Mouse (Mus musculus) lung, embryonic 14.5 days (tissue): ENCODE measurements around the gene Mlph. TPM values are rescaled to one million over a fixed set of nuclear protein-coding genes. Genes with fewer than 3 reads are reported as not detected.

Experiments used
- ATAC-seq: fragments of 200-750 bp; cut with Nextera tagmentation; 2 replicates; pipeline ENCODE4 v1.8.0; 2017; ENCODE audit warnings: mild to moderate bottlenecking, moderate TSS enrichment, moderate library complexity; ENCODE audit not compliant: insufficient read depth
- DNase-seq: peaks from one replicate; pipeline ENCODE4 v3.0.0-alpha.2; 2015
- H3K27ac ChIP-seq: fragments of 300-500 bp; sonication (generic); 2 replicates; pipeline ENCODE4 v1.5.1; 2014; ENCODE audit warnings: low read depth, mild to moderate bottlenecking, moderate library complexity
- H3K27me3 ChIP-seq: fragments of 300-500 bp; sonication (generic); 2 replicates; pipeline ENCODE4 v1.6.1; 2014; ENCODE audit warnings: low read length, control low read depth; ENCODE audit not compliant: insufficient read depth
- H3K36me3 ChIP-seq: fragments of 300-500 bp; sonication (generic); 2 replicates; pipeline ENCODE4 v1.6.1; 2014; ENCODE audit warnings: control low read depth; ENCODE audit not compliant: insufficient read depth
- H3K4me1 ChIP-seq: fragments of 300-500 bp; sonication (generic); 2 replicates; pipeline ENCODE4 v1.6.1; 2014; ENCODE audit warnings: antibody characterized with exemption, control low read depth; ENCODE audit not compliant: insufficient read depth
- H3K4me2 ChIP-seq: fragments of 300-500 bp; sonication (generic); 2 replicates; pipeline ENCODE4 v1.6.1; 2014; ENCODE audit warnings: mild to moderate bottlenecking
- H3K4me3 ChIP-seq: fragments of 300-500 bp; sonication (generic); 2 replicates; pipeline ENCODE4 v1.5.1; 2014; ENCODE audit warnings: low read depth, low read length
- H3K9ac ChIP-seq: fragments of 300-500 bp; sonication (generic); 2 replicates; pipeline ENCODE4 v1.6.1; 2014
- H3K9me3 ChIP-seq: fragments of 300-500 bp; sonication (generic); 2 replicates; pipeline ENCODE4 v1.6.1; 2016; ENCODE audit warnings: low read depth, low read length, control low read depth
- CTCF ChIP-seq: IDR thresholded peaks from 2 replicates; pipeline ENCODE4 v1.5.1; 2016; ENCODE audit warnings: antibody characterized with exemption, low read depth
- WGBS: fragments of 180-500 bp; shearing (Covaris S2); extraction: QIAGEN DNeasy Blood & Tissue Kit; methylation state at CpG from one replicate; pipeline ENCODE4 v1.1.7; 2014; 5-methylcytosine and 5-hydroxymethylcytosine counted together
- polyA plus RNA-seq: library from polyadenylated mRNA; unstranded; fragments of >200 nt; fragmentation: Nextera tagmentation; extraction: Ambion mirVana; gene quantifications from 2 replicates; pipeline ENCODE4 v1.2.1, GENCODE M21; 2014

Gene Mlph
- polyA plus RNA-seq, 1 experiment from 2014 or later: 0.42 TPM

GRCm38 (mm10) chr1:90974906-90975649, 60.2 kb downstream of the Mlph start:
- Histone ChIP-seq H3K4me3 (no peak overlapping the region), H3K4me2 (no peak overlapping the region), H3K9ac (no peak overlapping the region), H3K27me3 (no peaks in the 10 kb centered on the region), H3K27ac (no peak overlapping the region), H3K9me3 (no peaks in the 10 kb centered on the region), H3K36me3 (no peaks in the 10 kb centered on the region), H3K4me1 (0 out of 2 replicates have a peak, but pooled peaks cover 3% of the 10 kb centered on the region)
- peak; percentile 49 for DNase-seq
- ATAC-seq: no peak
- TF ChIP-seq CTCF: no peak
- 31% methylated on average over 12 of the region's 12 CpGs for WGBS

GRCm38 (mm10) chr1:90975960-90976359, 61.1 kb downstream of the Mlph start:
- no peak overlapping the region for H3K4me2 ChIP-seq
- H3K36me3 ChIP-seq: no peaks in the 10 kb centered on the region
- DNase-seq: no peak
- 90% methylated on average over 4 of the region's 4 CpGs for WGBS
- no peaks in the 10 kb centered on the region for H3K9me3 ChIP-seq
- no peaks in the 10 kb centered on the region for H3K27me3 ChIP-seq
- no peak overlapping the region for H3K9ac ChIP-seq
- 0 out of 2 replicates have a peak, but pooled peaks cover 3% of the 10 kb centered on the region for H3K4me1 ChIP-seq
- no peak overlapping the region for H3K27ac ChIP-seq
- ATAC-seq: no peak
- no peak for TF ChIP-seq CTCF
- no peak overlapping the region for H3K4me3 ChIP-seq

- WGBS: 46% methylated on average over 10 of the region's 10 CpGs
- TF ChIP-seq CTCF: no peak
- H3K9me3 ChIP-seq: no peaks in the 10 kb centered on the region
- no peak overlapping the region for H3K4me2 ChIP-seq
- no peak overlapping the region for H3K4me3 ChIP-seq
- H3K9ac ChIP-seq: no peak overlapping the region
- DNase-seq (peak; percentile 84), ATAC-seq (peak; percentile 76; the same call in 1 of the 2 replicates)
- no peaks in the 10 kb centered on the region for H3K36me3 ChIP-seq
- H3K27me3 ChIP-seq: no peaks in the 10 kb centered on the region
- no peaks in the 10 kb centered on the region for H3K4me1 ChIP-seq
- no peak overlapping the region for H3K27ac ChIP-seq
These were observed 65.9 kb downstream of the Mlph start for GRCm38 (mm10) chr1:90980638-90981330.

- no peaks in the 10 kb centered on the region for H3K27me3 ChIP-seq
- WGBS: 53% methylated on average over 3 of the region's 3 CpGs
- no peak for TF ChIP-seq CTCF
- no peak overlapping the region for H3K9ac ChIP-seq
- H3K27ac ChIP-seq: no peak overlapping the region
- no peaks in the 10 kb centered on the region for H3K9me3 ChIP-seq
- ATAC-seq (0 out of 2 replicates have a peak, but pooled peaks have one; percentile 4), DNase-seq (peak; percentile 41)
- H3K4me1 ChIP-seq: no peaks in the 10 kb centered on the region
- no peak overlapping the region for H3K4me2 ChIP-seq
- no peak overlapping the region for H3K4me3 ChIP-seq
- H3K36me3 ChIP-seq: no peaks in the 10 kb centered on the region
These were observed 66.5 kb downstream of the Mlph start for GRCm38 (mm10) chr1:90981346-90981745.

GRCm38 (mm10) chr1:90995916-90996315, 81.0 kb downstream of the Mlph start:
- Histone ChIP-seq H3K27ac (no peak overlapping the region), H3K4me2 (no peak overlapping the region), H3K4me1 (peaks cover 3% of the 10 kb centered on the region; the same call in 1 of the 2 replicates), H3K9ac (no peak overlapping the region), H3K27me3 (no peaks in the 10 kb centered on the region), H3K36me3 (no peaks in the 10 kb centered on the region), H3K4me3 (no peak overlapping the region), H3K9me3 (no peaks in the 10 kb centered on the region)
- 93% methylated on average over 1 of the region's 1 CpGs for WGBS
- no peak for ATAC-seq
- DNase-seq: no peak
- no peak for TF ChIP-seq CTCF

GRCm38 (mm10) chr1:90997136-90997535, 82.3 kb downstream of the Mlph start:
- no peaks in the 10 kb centered on the region for H3K9me3 ChIP-seq
- H3K4me1 ChIP-seq: peaks cover 3% of the 10 kb centered on the region; the same call in 1 of the 2 replicates
- H3K36me3 ChIP-seq: no peaks in the 10 kb centered on the region
- DNase-seq (no peak), ATAC-seq (no peak)
- no peak overlapping the region for H3K4me2 ChIP-seq
- no peak overlapping the region for H3K27ac ChIP-seq
- H3K27me3 ChIP-seq: no peaks in the 10 kb centered on the region
- 46% methylated on average over 4 of the region's 4 CpGs for WGBS
- no peak overlapping the region for H3K4me3 ChIP-seq
- no peak for TF ChIP-seq CTCF
- no peak overlapping the region for H3K9ac ChIP-seq

- Histone ChIP-seq H3K36me3 (no peaks in the 10 kb centered on the region), H3K27me3 (no peaks in the 10 kb centered on the region), H3K4me3 (no peak overlapping the region), H3K27ac (no peak overlapping the region), H3K4me2 (no peak overlapping the region; the same call in 1 of the 2 replicates), H3K9me3 (no peaks in the 10 kb centered on the region), H3K4me1 (peaks cover 3% of the 10 kb centered on the region; the same call in 1 of the 2 replicates), H3K9ac (no peak overlapping the region)
- no peak for DNase-seq
- no peak for ATAC-seq
- 74% methylated on average over 5 of the region's 5 CpGs for WGBS
- no peak for TF ChIP-seq CTCF
These were observed 82.8 kb downstream of the Mlph start for GRCm38 (mm10) chr1:90997641-90998040.
